Mouse (Mus musculus) C2C12 (cell line): Measurements from ENCODE around the gene Atp6v0a4. TPM values are rescaled to one million over a fixed set of nuclear protein-coding genes. Genes with fewer than 3 reads are reported as not detected.

Experiments used
- H3K27me3 ChIP-seq: one replicate; pipeline ENCODE4 v1.6.1; 2011; ENCODE audit not compliant: control insufficient read depth, insufficient read depth, insufficient read length
- H3K36me3 ChIP-seq: one replicate; pipeline ENCODE4 v1.6.1; 2011; ENCODE audit not compliant: control insufficient read depth, insufficient read depth
- H3K4me3 ChIP-seq: one replicate; pipeline ENCODE4 v1.5.1; 2011; ENCODE audit warnings: mild to moderate bottlenecking, control low read depth; ENCODE audit not compliant: poor library complexity, insufficient read depth, severe bottlenecking
- H3K79me2 ChIP-seq: one replicate; pipeline ENCODE4 v1.6.1; 2011; ENCODE audit not compliant: control insufficient read depth, insufficient read depth
- H3K79me3 ChIP-seq: one replicate; pipeline ENCODE4 v1.6.1; 2011; ENCODE audit warnings: low read depth, control low read depth
- H3ac ChIP-seq: one replicate; pipeline ENCODE3; 2011; ENCODE audit warnings: low read depth; ENCODE audit not compliant: control insufficient read depth, insufficient read length
- CEBPB ChIP-seq: IDR thresholded peaks from one replicate; pipeline ENCODE4 v1.6.1; 2011; ENCODE audit warnings: low read depth, mild to moderate bottlenecking, control low read depth, moderate library complexity
- CTCF ChIP-seq: IDR thresholded peaks from one replicate; pipeline ENCODE4 v1.5.1; 2011; ENCODE audit not compliant: control insufficient read depth, insufficient read depth, insufficient read length
- FOSL1 ChIP-seq: IDR thresholded peaks from one replicate; pipeline ENCODE4 v1.8.0; 2011; ENCODE audit warnings: mild to moderate bottlenecking, low read length; ENCODE audit not compliant: poor library complexity, insufficient read depth, severe bottlenecking
- MAX ChIP-seq: IDR thresholded peaks from one replicate; pipeline ENCODE4 v1.6.1; 2011; ENCODE audit warnings: mild to moderate bottlenecking, control low read depth
- MYOD1 ChIP-seq: IDR thresholded peaks from one replicate; pipeline ENCODE4 v1.6.1; 2011; ENCODE audit warnings: low read depth; ENCODE audit not compliant: control insufficient read depth, insufficient read length
- MYOG ChIP-seq: IDR thresholded peaks from one replicate; pipeline ENCODE4 v1.6.1; 2011; ENCODE audit not compliant: control insufficient read depth, insufficient read length; ENCODE audit errors: extremely low read depth
- USF1 ChIP-seq: IDR thresholded peaks from one replicate; pipeline ENCODE4 v1.6.1; 2011; ENCODE audit warnings: low read depth, mild to moderate bottlenecking, control low read depth, moderate library complexity
- polyA plus RNA-seq: library from polyadenylated mRNA; unstranded; fragments of >200 nt; fragmentation: generic; extraction: Trizol; gene quantifications from one replicate; pipeline ENCODE4 v1.2.1, GENCODE M21; 2012; ENCODE audit warnings: missing spikeins

Atp6v0a4 gene
- polyA plus RNA-seq, 1 experiment, result 0.11 TPM

DNA sequence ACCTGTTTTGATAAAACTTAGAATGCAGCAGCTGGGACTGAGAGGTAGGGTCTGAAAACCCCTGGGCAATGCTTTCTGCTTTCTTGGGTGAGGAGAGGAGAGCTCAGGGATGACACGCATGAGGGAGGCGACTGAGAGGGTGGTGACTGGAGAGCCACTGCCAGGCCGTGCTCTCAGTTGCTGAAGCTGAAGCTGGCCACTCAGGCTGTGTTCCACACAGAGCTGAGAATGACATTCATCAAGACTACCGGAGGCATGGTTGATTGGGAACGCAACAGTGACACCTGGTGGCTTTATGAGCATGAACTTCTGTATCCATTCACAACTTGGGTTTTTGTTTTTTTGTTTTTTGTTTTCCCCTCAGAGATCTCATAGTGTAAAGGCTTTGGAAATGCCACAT lies 58.2 kb downstream of the Atp6v0a4 start:
- Histone ChIP-seq H3K79me3 (no peaks in the 10 kb centered on the region), H3K27me3 (no peaks in the 10 kb centered on the region), H3K79me2 (no peaks in the 10 kb centered on the region), H3ac (no peak overlapping the region), H3K4me3 (no peak overlapping the region), H3K36me3 (no peaks in the 10 kb centered on the region)
- TF ChIP-seq CEBPB (no peak), CTCF (peak; percentile 50), MAX (no peak)

DNA sequence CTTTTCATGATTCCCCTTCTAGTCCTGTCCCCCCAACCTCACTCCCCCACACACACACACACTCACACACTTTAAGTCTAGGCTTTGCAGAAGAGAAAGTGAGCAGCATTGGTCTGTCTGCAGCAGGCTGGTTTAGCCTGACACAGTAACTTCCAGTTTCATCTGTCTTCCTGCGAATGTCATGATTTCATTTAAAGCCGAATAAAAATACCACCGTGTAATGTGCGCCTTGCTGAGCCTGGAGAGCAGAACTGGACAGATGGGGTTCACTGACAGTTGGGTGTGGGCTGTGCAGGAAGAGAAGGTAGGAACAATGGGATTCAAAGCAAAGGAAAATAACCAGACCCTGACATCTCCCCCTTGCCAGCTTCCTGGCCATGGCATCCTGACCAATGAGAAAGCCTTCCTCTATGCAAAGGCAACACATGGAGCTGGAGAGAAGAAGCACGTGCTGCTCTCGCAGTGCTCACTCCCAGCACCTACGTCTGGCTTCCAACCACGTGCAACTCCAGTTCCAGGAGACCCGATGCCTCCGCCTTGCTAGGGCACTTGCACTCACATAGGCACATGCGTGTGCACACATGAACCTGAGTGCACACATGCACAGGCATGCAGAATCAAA lies 58.8 kb downstream of the Atp6v0a4 start:
- no peak overlapping the region for H3K4me3 ChIP-seq
- H3K79me3 ChIP-seq, result no peaks in the 10 kb centered on the region
- H3K27me3 ChIP-seq, result no peaks in the 10 kb centered on the region
- H3K36me3 ChIP-seq, result no peaks in the 10 kb centered on the region
- H3K79me2 ChIP-seq, result no peaks in the 10 kb centered on the region
- peak overlapping the region; percentile 24 for H3ac ChIP-seq
- no peak for TF ChIP-seq MYOD1
- no peak for TF ChIP-seq CEBPB
- no peak for TF ChIP-seq FOSL1
- no peak for TF ChIP-seq MYOG

GRCm38 (mm10) chr6:38065122-38065500 lies 59.3 kb downstream of the Atp6v0a4 start:
- Histone ChIP-seq H3K4me3 (no peak overlapping the region), H3K79me2 (no peaks in the 10 kb centered on the region), H3K79me3 (no peaks in the 10 kb centered on the region), H3K36me3 (no peaks in the 10 kb centered on the region), H3ac (no peak overlapping the region), H3K27me3 (no peaks in the 10 kb centered on the region)
- TF ChIP-seq MAX (no peak), CTCF (no peak), CEBPB (no peak), MYOG (no peak), USF1 (no peak), FOSL1 (no peak), MYOD1 (no peak)

DNA sequence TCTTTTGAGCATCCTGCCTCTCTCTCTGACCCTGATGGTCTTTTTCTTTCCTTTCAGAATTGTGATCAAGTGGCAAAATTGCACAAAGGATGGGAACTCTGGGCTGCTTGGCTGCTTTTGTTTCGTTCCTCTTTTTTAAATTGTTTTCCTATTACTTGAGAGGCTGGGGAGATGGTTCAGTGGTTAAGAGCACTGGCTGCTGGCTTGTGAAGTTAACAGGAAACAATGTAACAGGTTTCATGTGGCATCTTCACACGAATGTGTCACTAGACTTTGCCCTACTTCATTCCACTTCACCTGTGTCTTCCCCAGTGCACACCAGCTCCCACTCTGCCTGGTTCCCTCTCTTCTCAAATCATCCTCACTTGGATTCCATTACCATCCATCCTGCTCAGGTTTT lies 59.8 kb downstream of the Atp6v0a4 start:
- no peak for TF ChIP-seq FOSL1
- TF ChIP-seq MYOD1, result no peak
- TF ChIP-seq CTCF, result no peak
- TF ChIP-seq USF1, result no peak
- TF ChIP-seq CEBPB, result no peak
- TF ChIP-seq MYOG, result no peak
- no peak for TF ChIP-seq MAX
- no peak overlapping the region for H3K4me3 ChIP-seq
- H3ac ChIP-seq, result no peak overlapping the region
- H3K27me3 ChIP-seq, result no peaks in the 10 kb centered on the region
- H3K79me3 ChIP-seq, result no peaks in the 10 kb centered on the region
- no peaks in the 10 kb centered on the region for H3K36me3 ChIP-seq
- no peaks in the 10 kb centered on the region for H3K79me2 ChIP-seq

DNA sequence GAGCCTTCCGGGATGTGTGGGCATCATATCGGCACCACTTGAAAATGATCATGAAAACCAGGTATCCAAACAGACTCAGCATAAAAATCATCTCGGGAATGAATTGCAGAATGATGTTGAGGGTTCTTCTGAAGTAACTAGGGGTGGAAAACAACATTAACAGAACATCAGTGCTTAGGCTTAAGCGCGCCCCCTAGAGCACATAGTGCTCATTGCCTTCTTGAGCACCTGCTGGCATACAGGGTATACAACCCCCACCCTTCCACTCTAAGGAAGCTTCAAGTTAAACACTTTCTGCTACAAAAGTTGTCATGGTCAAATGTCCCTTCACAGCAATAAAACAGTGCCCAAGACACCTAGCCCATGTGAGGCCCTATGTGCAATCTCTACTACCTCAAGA lies 65.6 kb downstream of the Atp6v0a4 start:
- no peaks in the 10 kb centered on the region for H3K36me3 ChIP-seq
- no peak overlapping the region for H3K4me3 ChIP-seq
- no peak overlapping the region for H3ac ChIP-seq
- no peaks in the 10 kb centered on the region for H3K79me3 ChIP-seq
- H3K27me3 ChIP-seq, result no peaks in the 10 kb centered on the region
- no peaks in the 10 kb centered on the region for H3K79me2 ChIP-seq
- TF ChIP-seq USF1 (no peak), CEBPB (no peak), MYOD1 (no peak), CTCF (no peak), MYOG (no peak), FOSL1 (no peak), MAX (no peak)
